Mouse (Mus musculus) central nervous system, embryonic 14 days (tissue): ENCODE data around the gene Ncapg2. TPM values are rescaled to one million over a fixed set of nuclear protein-coding genes. Genes with fewer than 3 reads are reported as not detected.

ENCODE experiments used
- polyA plus RNA-seq: library from polyadenylated mRNA; depleted of rRNA; stranded (reverse); fragments of >200 nt; gene quantifications from 2 replicates; pipeline ENCODE4 v1.2.3, GENCODE M21; 2012; rRNA removed

The Ncapg2 gene
- polyA plus RNA-seq: 14.0 and 16.8 TPM in 2 replicates

DNA sequence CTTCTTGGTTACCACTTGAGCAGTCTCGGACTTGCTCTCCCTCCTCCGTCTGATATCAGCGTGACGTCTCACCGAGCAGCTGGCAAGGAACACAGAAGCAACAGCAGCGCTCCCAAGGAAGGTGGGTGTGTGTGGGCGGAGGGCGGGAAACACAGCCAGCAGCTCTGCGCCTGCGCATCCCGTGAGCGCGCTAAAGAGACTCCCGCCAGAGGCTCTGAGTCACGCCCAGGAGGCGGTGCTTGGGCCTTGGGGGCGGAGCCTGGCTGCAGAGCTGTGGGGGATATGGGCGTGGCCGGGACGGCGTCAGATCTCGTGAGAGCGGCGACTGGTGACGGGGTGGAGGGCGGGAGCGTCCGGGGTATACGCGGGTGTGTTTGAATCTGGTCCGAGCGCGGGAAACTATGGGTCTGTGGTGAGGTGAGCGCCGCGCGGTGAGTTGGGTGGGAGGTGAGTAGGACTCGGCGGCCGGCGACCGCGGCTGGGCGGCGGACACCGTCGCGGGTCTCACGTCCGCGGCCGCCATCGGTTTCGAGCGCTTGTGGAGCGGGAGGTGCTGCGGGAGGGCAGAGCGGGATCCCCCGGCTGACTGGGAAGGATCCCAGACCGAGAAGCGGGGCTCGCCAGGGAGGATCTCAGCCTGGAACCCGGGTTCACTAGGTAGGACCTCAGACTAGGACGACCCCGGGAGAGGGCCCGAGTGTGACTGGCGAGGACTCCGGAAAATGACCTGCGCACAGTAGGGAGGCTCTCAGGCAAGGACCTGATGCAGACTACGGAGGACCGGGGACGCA is at the start of gene Ncapg2:
Gene Ncapg2 (plus strand): TSS at position 358 of the 791 bp plus-strand sequence.

DNA sequence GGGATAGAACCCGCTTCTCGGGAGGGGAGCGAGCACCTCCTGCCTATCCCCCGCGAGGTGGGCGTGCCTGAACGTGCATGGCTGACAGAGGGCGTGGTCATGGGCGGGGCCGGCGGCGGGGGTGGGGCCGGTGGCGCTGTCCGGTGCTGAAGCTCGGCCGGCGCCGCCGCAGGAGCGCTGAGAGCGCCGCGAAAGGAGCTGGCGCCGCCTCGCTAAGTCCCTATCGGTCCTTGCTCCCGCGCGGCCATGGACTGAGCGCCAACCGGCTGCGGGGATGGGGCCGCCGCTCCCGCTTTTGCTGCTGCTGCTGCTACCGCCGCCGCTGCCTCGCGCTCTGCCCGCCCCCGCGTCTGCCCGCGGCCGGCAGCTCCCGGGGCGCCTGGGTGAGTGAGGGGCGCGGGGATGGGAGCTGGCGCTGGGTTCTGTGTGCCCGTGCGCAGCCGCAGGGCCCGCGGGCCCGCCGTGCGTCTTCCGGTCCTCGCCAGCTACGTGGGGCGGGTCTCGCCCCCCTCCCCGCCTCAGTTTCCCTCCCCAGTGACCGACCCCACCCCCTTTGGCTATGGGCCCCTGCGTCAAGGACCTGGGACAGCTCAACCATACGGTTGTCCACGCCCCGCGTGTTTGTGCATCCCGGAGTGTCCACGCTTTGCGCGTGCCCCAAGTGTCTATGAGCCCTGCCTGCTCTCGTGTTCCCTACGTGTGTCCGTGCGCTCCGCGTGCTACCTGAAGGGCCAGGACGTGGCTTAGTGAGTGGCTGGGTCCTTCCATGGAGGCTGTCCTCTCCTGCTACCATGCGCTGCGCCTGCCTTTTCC is 80.6 kb downstream of the Ncapg2 start, which contains the start of gene Ptprn2:
Gene Ptprn2 (plus strand): TSS at position 130 of the 813 bp plus-strand sequence.

Other genes starting within 250 kb of the Ncapg2 start
- 16.0 and 18.4 TPM in 2 replicates for gene Wdr60, start 142.4 kb upstream of the Ncapg2 start, polyA plus RNA-seq
- gene Gm11027, start 130.0 kb upstream of the Ncapg2 start, polyA plus RNA-seq: not detected in 2 replicates
- gene Esyt2, start 124.2 kb upstream of the Ncapg2 start, polyA plus RNA-seq: 11.1 and 12.4 TPM in 2 replicates
- gene Ptprn2, start 80.3 kb downstream of the Ncapg2 start, polyA plus RNA-seq: 39.3 and 41.6 TPM in 2 replicates